Comparison of ENCODE assay signal across 9 mouse cellular contexts in the genomic region with DNA sequence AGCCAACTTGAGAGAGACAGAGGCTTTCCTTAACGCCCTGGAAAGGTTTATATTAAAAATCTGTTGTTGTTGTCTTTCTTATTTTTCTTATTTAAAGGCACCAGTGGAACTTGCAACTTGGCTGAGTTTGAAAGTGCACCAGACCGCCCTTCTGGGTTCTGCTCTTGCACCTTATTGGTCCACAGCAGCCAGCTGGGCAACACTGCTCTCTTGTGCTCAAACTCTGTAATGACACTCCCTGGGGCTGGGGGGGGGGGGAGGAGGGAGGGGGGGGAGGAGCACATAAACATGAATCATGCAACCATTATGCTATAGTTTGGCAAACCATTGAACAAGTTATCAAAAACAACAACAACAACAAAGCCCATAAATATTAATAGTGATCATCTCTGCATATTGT. TPM values are rescaled to one million over a fixed set of nuclear protein-coding genes. Genes with fewer than 3 reads are reported as not detected.
DNase-seq lines count a peak whose midpoint lies in the region; ATAC-seq and TF ChIP-seq lines count a peak whose summit lies in the region.
"Had no signal": no experiment of that assay in that cellular context is flagged by ENCODE, and none has a peak within 500 bp of the region (broad histone marks: within the 10 kb centered on the region; RNA-seq: fewer than 3 reads in every experiment).

No protein-coding gene starts in this region.

- no peaks in the 10 kb centered on the region for H3K36me3 ChIP-seq in midbrain, embryonic 10.5 days
- no peaks in the 10 kb centered on the region for H3K36me3 ChIP-seq in midbrain, embryonic 11.5 days (ENCODE audit: control insufficient read depth, insufficient read depth, low read length)
- H3K36me3 ChIP-seq in heart, embryonic 11.5 days (ENCODE audit: control insufficient read depth, insufficient read depth, low read length): no peaks in the 10 kb centered on the region
- no peaks in the 10 kb centered on the region for H3K36me3 ChIP-seq in liver, embryonic 14.5 days (replicated peaks; ENCODE audit: control insufficient read depth, insufficient read depth, low read depth)
- no peaks in the 10 kb centered on the region for H3K36me3 ChIP-seq in splenic B cell, adult 2 months (ENCODE audit: control insufficient read depth, insufficient read depth, low read length, poor library complexity, severe bottlenecking)
- H3K36me3 ChIP-seq: G1E had no signal

- peak; percentile 42 for DNase-seq in cerebellum, adult 9-10 months
- no peak for DNase-seq in cerebellum, adult 9-11 months
- peak; percentile 32 for DNase-seq in midbrain, embryonic 10.5 days (ENCODE audit: low spot score)
- no peak for DNase-seq in midbrain, embryonic 11.5 days (ENCODE audit: low spot score, missing footprints)
- DNase-seq in adrenal gland, postnatal 36 days: peak; percentile 63 to 68
- DNase-seq in liver, embryonic 14.5 days (ENCODE audit: low read depth in 3 of 3, low spot score in 3 of 3): no peak
- DNase-seq in splenic B cell, adult 2 months (ENCODE audit: low read depth, low spot score): peak; percentile 79

- TF ChIP-seq CTCF in liver, embryonic 14.5 days (IDR thresholded peaks at IDR 0.05; ENCODE audit: low read depth): peak; percentile 53

- no peak overlapping the region; the same call in 1 of the 2 replicates for H3K9ac ChIP-seq in midbrain, embryonic 11.5 days (ENCODE audit: low read length)
- no peak overlapping the region for H3K9ac ChIP-seq in heart, embryonic 11.5 days (ENCODE audit: low read depth, low read length)
- no peak overlapping the region for H3K9ac ChIP-seq in liver, embryonic 14.5 days (replicated peaks)

- ATAC-seq in midbrain, embryonic 11.5 days (ENCODE audit: low FRiP score): no peak
- no peak for ATAC-seq in heart, embryonic 11.5 days (replicated peaks; ENCODE audit: insufficient number of reproducible peaks, low FRiP score, low TSS enrichment)
- ATAC-seq in liver, embryonic 14.5 days (ENCODE audit: insufficient read depth): no peak

- no peak overlapping the region for H3K4me2 ChIP-seq in midbrain, embryonic 11.5 days
- H3K4me2 ChIP-seq in heart, embryonic 11.5 days: peak overlapping the region; percentile 19; the same call in 1 of the 2 replicates
- no peak overlapping the region for H3K4me2 ChIP-seq in liver, embryonic 14.5 days (ENCODE audit: low read depth)

- TF ChIP-seq EP300 in liver, embryonic 14.5 days (IDR thresholded peaks at IDR 0.05; ENCODE audit: low read depth): no peak

- 28% methylated on average over 2 of the region's 2 CpGs for WGBS in midbrain, embryonic 10.5 days
- 17% methylated on average over 2 of the region's 2 CpGs for WGBS in midbrain, embryonic 11.5 days
- WGBS in heart, embryonic 11.5 days (ENCODE audit: insufficient replicate concordance): 23% methylated on average over 2 of the region's 2 CpGs
- WGBS in liver, embryonic 14.5 days (ENCODE audit: insufficient replicate concordance): 23% methylated on average over 2 of the region's 2 CpGs

- H3K4me1 ChIP-seq in midbrain, embryonic 10.5 days: peaks cover 6% of the 10 kb centered on the region
- peaks cover 2% of the 10 kb centered on the region; the same call in 1 of the 2 replicates for H3K4me1 ChIP-seq in midbrain, embryonic 11.5 days (ENCODE audit: control insufficient read depth, insufficient read depth, low read length)
- H3K4me1 ChIP-seq in heart, embryonic 11.5 days (ENCODE audit: control insufficient read depth, insufficient read depth, low read length): peaks cover 23% of the 10 kb centered on the region
- no peaks in the 10 kb centered on the region; a peak in 1 of 4 replicates for H3K4me1 ChIP-seq in liver, embryonic 14.5 days (replicated peaks; ENCODE audit: control insufficient read depth in 2 of 2, insufficient read depth in 2 of 2, low read length in 1 of 2)

- no peak overlapping the region for H3K4me3 ChIP-seq in midbrain, embryonic 10.5 days
- no peak overlapping the region for H3K4me3 ChIP-seq in midbrain, embryonic 11.5 days (ENCODE audit: low read depth, low read length)
- H3K4me3 ChIP-seq in heart, embryonic 11.5 days (ENCODE audit: low read depth, low read length): no peak overlapping the region
- H3K4me3 ChIP-seq in liver, embryonic 14.5 days (ENCODE audit: insufficient read depth in 1 of 2, low read depth in 2 of 2, low read length in 2 of 2): no peak overlapping the region

- no peak overlapping the region for H3K27ac ChIP-seq in midbrain, embryonic 10.5 days (replicated peaks)
- H3K27ac ChIP-seq in midbrain, embryonic 11.5 days (ENCODE audit: low read depth, low read length): no peak overlapping the region
- H3K27ac ChIP-seq in heart, embryonic 11.5 days (ENCODE audit: low read depth, low read length): no peak overlapping the region
- no peak overlapping the region for H3K27ac ChIP-seq in liver, embryonic 14.5 days

- H3K27me3 ChIP-seq in midbrain, embryonic 10.5 days (ENCODE audit: low read depth, poor library complexity, severe bottlenecking): no peaks in the 10 kb centered on the region
- no peaks in the 10 kb centered on the region for H3K27me3 ChIP-seq in midbrain, embryonic 11.5 days (ENCODE audit: control insufficient read depth, insufficient read depth, low read length)
- H3K27me3 ChIP-seq in heart, embryonic 11.5 days (ENCODE audit: control insufficient read depth, insufficient read depth, low read length): no peaks in the 10 kb centered on the region
- H3K27me3 ChIP-seq in liver, embryonic 14.5 days (ENCODE audit: control insufficient read depth, insufficient read depth, low read length): no peaks in the 10 kb centered on the region
- no peaks in the 10 kb centered on the region for H3K27me3 ChIP-seq in splenic B cell, adult 2 months (ENCODE audit: control insufficient read depth, insufficient read depth, low read length, poor library complexity, severe bottlenecking)

- no peaks in the 10 kb centered on the region for H3K9me3 ChIP-seq in midbrain, embryonic 10.5 days (replicated peaks)
- no peaks in the 10 kb centered on the region for H3K9me3 ChIP-seq in midbrain, embryonic 11.5 days (ENCODE audit: control insufficient read depth, low read length)
- H3K9me3 ChIP-seq in heart, embryonic 11.5 days (replicated peaks; ENCODE audit: control insufficient read depth, low read length): no peaks in the 10 kb centered on the region
- no peaks in the 10 kb centered on the region for H3K9me3 ChIP-seq in liver, embryonic 14.5 days (ENCODE audit: control insufficient read depth, low read length)
- H3K9me3 ChIP-seq: G1E had no signal

RNA-seq across cellular contexts. Expression of gene Zbtb2, which starts 46.5 kb away (rescaled TPM):
- 21.3 and 21.7 TPM in 2 replicates for polyA plus RNA-seq in midbrain, embryonic 10.5 days (2016; fragmentation: Nextera tagmentation; extraction: Ambion mirVana)
- 24.0 and 25.6 TPM in 2 replicates for polyA plus RNA-seq in midbrain, embryonic 11.5 days (2014; fragmentation: Nextera tagmentation; extraction: Ambion mirVana)
- 10 to 100 TPM; 11.8 to 12.1 TPM for total RNA-seq in adrenal gland, postnatal 36 days (2021)
- polyA plus RNA-seq in heart, embryonic 11.5 days (2014; fragmentation: Nextera tagmentation; extraction: Ambion mirVana): 10.8 and 14.0 TPM in 2 replicates
- polyA plus RNA-seq in liver, embryonic 14.5 days (2012; rRNA removed): 2.9 and 3.1 TPM in 2 replicates
- polyA plus RNA-seq in liver, embryonic 14.5 days (2014; fragmentation: Nextera tagmentation; extraction: Ambion mirVana): 3.0 and 4.7 TPM in 2 replicates

Comparison
In these comparisons a context has a peak if more than half of its experiments do, and no peak if none do; other contexts are left out.
1. DNase-seq: peak in cerebellum, adult 9-10 months (single experiment), midbrain, embryonic 10.5 days (single experiment), adrenal gland, postnatal 36 days (2 of 2) and splenic B cell, adult 2 months (single experiment); none in cerebellum, adult 9-11 months (single experiment), midbrain, embryonic 11.5 days (single experiment) and liver, embryonic 14.5 days (0 of 3).